Mouse (Mus musculus): ENCODE results near the gene Creb3. TPM values are rescaled to one million over a fixed set of nuclear protein-coding genes. Genes with fewer than 3 reads are reported as not detected.
A peak's percentile ranks its signal among the peaks of the same experiment; 100 is the strongest.
"Not testable (repeated sequence)": the region's sequence is repeated elsewhere in the genome, so short reads cannot be mapped to it uniquely, and the experiment has no call there.

Gene Creb3
- total RNA-seq, 2 experiments from 2014 or later, result 90.4 to 108 TPM

DNA sequence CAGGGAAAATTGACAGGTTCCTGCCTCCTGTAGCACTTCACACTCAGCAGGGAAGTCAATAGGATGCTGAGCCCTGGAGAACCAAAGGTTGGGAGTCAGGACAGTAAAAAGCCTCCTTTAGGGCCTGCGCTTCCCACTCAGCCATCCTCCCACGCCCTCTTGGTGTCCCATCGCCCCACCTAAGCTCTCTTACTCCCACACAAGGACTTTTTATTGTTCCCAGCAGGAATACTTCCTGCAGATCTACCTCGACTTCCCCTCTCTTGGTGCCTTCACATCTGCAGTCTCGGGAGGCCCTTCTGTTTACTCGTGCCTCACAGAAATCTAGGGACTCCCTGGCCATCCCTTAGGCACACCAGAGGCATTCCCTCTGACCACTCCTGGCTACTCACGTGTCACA is 21.3 kb downstream of the Creb3 start:
- no peak for DNase-seq

DNA sequence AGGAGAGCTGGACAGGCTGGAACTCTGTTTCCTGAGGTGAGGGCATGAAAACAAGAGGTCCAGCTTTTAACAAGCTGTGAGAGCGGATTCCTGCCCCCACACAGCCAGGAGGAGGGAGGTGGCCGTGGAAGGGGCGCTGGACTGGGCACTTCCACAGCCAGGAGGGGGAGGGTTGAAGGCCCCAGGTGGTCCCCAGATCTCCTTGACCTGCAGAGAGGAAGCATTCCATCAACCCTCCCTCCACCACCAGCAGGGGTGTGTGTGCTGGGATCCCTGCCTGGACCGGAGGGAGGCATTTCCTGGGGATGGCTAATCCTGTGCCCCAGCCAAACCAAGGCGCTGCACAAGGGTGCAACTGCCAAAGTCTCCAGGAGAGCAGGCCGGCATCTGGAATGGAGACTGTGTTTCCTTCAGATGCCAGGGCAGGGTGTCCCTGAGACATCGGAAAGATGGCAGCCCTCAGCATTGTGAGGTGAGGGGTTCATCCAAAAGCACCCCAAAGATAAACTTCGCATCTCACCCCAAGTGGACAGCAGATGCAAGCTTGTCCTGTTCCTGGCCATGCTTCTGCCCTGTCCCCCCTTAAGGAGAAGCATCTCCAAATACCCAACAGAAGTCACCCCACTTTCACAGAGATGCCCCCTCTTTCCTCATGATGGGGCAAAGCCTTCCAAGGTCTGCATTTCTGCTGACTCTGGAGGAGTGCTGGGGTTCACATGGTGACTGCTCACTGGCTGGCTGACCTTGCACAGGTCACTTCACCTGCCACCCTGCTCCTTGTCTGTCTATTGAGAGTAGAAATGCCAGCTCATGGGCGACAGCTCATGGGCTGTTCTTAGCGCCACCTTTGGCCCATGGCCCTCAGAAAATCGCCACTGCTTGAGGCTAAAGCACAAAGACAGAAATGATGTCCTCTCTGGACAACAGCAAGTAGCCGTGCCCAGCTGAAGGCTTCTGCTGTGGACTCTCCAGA is 22.6 kb downstream of the Creb3 start, which contains the start of gene Msmp:
TSS of gene Msmp (minus strand) at position 51 of the 973 bp plus-strand sequence.
- peak; percentile 42 for DNase-seq

DNA sequence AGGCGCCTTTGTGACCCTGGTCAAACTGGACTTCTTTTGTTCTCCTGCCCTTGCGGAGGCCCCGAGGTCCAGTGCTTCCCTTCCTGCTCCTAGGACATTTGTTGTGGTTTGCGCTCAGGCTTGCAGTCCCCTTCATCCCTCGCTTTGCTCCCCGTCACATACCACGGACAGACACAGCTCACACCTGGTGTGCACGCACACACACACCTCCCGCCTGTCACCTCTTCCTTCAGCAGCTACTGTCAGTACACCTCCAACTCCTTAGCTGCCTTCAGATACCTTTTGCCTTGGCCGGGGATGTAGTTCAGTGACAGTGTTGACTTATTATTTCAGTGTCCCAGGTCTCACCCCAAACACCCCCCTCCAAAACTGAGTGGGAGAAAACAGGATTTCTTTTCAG is 23.6 kb downstream of the Creb3 start:
- DNase-seq, result no peak

GRCm38 (mm10) chr4:43586411-43586810 is 24.3 kb downstream of the Creb3 start:
- peak; percentile 56 for DNase-seq

DNA sequence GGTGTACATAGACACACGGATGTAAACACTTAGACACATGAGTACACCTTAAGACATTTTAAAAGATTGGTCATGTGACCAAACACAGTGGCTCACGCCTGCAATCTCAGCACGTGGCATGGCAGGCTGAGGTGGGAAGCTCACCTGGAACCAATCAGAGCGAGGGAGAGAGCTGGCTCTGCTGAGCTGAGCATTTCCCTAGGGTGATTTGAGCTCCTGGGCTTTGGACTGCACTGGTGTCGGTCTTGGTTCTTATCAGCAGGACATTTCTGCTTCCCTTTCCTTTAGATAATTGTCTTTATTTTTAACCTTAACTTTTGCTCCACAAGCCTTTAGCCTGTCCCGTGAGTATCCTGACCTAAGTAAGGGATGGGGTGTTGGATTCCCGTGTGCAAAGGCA is 25.5 kb downstream of the Creb3 start:
- DNase-seq, result no peak

DNA sequence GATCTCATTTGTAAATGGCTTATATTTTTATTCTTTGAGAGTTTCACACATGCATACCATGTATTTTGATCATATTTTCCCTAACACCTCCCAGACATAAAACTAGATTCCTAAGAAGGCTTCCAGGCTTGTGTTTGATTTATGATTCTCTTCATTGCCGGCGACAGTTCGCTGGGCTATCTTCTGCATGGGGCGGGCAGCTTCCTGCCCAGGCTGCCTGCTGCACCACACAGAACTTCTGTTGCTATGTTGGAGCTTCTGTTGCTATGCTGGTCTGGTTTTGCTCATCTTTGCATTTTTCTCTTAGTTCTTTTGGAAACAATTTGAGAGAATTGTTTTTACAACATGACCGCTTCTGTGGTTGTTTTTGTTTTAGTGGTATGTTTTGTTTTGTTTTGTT is 29.4 kb downstream of the Creb3 start:
- no peak for DNase-seq

DNA sequence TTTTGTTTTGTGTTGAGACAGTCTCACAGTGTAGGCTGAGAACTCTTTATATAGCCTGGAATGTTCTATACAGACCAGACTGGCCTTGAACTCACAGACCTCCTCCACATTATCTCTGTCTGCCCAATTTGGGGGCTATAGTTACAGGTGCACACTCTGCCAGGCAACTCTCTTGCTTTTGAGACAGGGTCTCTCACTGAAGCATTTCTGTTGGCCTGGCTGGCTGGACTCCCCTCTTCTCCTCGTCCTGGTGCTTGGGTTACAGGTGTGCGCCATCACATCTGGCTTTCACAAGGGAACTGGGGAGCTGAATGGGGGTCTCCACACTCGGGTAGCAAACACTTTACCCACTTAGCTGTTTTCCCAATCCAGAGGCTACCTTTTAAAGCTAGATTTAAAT is 29.8 kb downstream of the Creb3 start:
- DNase-seq, result no peak

GRCm38 (mm10) chr4:43593453-43593852 is 31.3 kb downstream of the Creb3 start:
- no peak for DNase-seq

GRCm38 (mm10) chr4:43596597-43596996 is 34.5 kb downstream of the Creb3 start:
- not testable (repeated sequence) for DNase-seq

GRCm38 (mm10) chr4:43598200-43598599 is 36.1 kb downstream of the Creb3 start:
- no peak for DNase-seq

GRCm38 (mm10) chr4:43598650-43599380 is 36.7 kb downstream of the Creb3 start:
- no peak for DNase-seq

- no peak for DNase-seq
Observed at GRCm38 (mm10) chr4:43600195-43600934, 38.2 kb downstream of the Creb3 start.

DNA sequence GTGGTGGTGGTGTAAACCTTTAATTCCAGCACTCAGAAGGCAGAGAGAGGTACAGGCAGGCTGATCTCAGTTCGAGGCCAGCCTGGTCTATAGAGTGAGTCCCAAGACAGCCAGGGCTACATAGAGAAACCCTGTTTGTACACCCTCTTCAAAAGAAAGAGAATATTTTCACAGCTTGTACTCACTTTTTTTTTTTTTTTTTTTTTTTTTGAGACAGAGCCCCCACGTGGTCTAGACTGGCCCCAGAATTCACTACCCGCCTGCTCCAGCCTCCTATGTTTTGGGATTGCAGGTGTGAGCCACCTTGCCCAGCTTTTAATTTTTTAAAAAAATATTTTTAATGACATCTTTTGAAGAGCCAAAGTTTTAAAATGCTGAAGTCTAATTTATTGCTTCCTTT is 42.0 kb downstream of the Creb3 start:
- no peak for DNase-seq

- no peak for DNase-seq
Observed at GRCm38 (mm10) chr4:43604751-43605685, 42.9 kb downstream of the Creb3 start.

- DNase-seq, result no peak
Observed at GRCm38 (mm10) chr4:43612534-43612933, 50.4 kb downstream of the Creb3 start.

DNA sequence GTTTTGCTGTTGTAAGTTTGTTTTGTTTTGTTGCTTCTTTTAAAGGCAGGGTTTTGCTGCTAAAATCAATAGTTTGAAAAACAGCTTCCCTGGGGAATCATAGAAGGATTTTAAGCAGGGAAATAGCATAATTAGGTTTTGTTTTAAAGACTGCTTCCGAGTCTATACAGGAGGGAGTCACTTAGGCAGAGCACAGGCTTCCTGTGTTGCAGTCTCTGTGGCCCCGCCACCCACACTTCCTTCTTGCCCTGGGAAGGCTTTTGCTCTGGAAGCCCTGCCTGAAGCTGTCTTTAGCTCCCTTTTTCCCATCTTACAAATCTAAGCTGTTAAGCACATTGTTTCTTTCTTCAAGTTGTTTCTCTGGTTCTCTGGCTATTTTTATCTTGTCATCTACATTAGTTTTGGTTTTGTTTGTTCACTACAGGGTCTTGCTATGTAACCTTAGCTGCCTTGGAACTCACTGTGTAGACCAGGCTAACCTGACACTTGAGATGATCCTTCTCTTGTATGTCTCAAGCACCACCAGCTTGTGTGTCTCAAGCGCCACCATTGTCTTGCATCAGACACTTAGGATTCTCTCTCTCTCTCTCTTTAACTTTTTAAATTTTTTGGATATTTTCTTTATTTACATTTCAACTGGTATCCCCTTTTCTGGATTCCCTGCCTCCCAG is 51.1 kb downstream of the Creb3 start:
- DNase-seq, result no peak
